Mouse (Mus musculus) kidney, postnatal 0 days (tissue): ENCODE results near the gene Zbtb25. TPM values are rescaled to one million over a fixed set of nuclear protein-coding genes. Genes with fewer than 3 reads are reported as not detected.
A peak's percentile ranks its signal among the peaks of the same experiment; 100 is the strongest.

Experiments
- ATAC-seq: fragments of 200-750 bp; cut with Nextera tagmentation; replicated peaks from 2 replicates; pipeline ENCODE4 v1.8.0; 2017; ENCODE audit warnings: low read depth, moderate number of reproducible peaks, moderate TSS enrichment, moderate library complexity; ENCODE audit not compliant: low FRiP score
- DNase-seq: peaks from one replicate; pipeline ENCODE4 v3.0.0-alpha.2; 2016; ENCODE audit warnings: low spot score
- H3K27ac ChIP-seq: fragments of 300-500 bp; sonication (generic); 2 replicates; pipeline ENCODE4 v1.5.1; 2014; ENCODE audit warnings: mild to moderate bottlenecking
- H3K27me3 ChIP-seq: fragments of 300-500 bp; sonication (generic); 2 replicates; pipeline ENCODE4 v1.6.1; 2014; ENCODE audit warnings: low read length, mixed read lengths; ENCODE audit not compliant: insufficient read depth
- H3K36me3 ChIP-seq: fragments of 300-500 bp; sonication (generic); 2 replicates; pipeline ENCODE4 v1.6.1; 2014; ENCODE audit warnings: low read length, mixed read lengths; ENCODE audit not compliant: insufficient read depth
- H3K4me1 ChIP-seq: fragments of 300-500 bp; sonication (generic); replicated peaks from 2 replicates; pipeline ENCODE4 v1.6.1; 2014; ENCODE audit warnings: antibody characterized with exemption, low read length, mixed read lengths; ENCODE audit not compliant: insufficient read depth
- H3K4me2 ChIP-seq: fragments of 300-500 bp; sonication (generic); 2 replicates; pipeline ENCODE4 v1.6.1; 2014; ENCODE audit warnings: mild to moderate bottlenecking, low read length, moderate library complexity, mixed read lengths
- H3K4me3 ChIP-seq: fragments of 300-500 bp; sonication (generic); replicated peaks from 2 replicates; pipeline ENCODE4 v1.5.1; 2014; ENCODE audit warnings: low read depth, low read length
- H3K9ac ChIP-seq: fragments of 300-500 bp; sonication (generic); 2 replicates; pipeline ENCODE4 v1.6.1; 2014; ENCODE audit warnings: low read depth, low read length
- H3K9me3 ChIP-seq: fragments of 300-500 bp; sonication (generic); replicated peaks from 2 replicates; pipeline ENCODE4 v1.6.1; 2016; ENCODE audit warnings: low read length, inconsistent platforms, mixed read lengths
- CTCF ChIP-seq: IDR thresholded peaks from 2 replicates; pipeline ENCODE4 v1.5.1; 2016; ENCODE audit warnings: antibody characterized with exemption, low read depth, mild to moderate bottlenecking, moderate library complexity
- WGBS: fragments of 180-500 bp; shearing (Covaris S2); extraction: QIAGEN DNeasy Blood & Tissue Kit; methylation state at CpG from one replicate; pipeline ENCODE4 v1.1.7; 2014; 5-methylcytosine and 5-hydroxymethylcytosine counted together
- polyA plus RNA-seq: library from polyadenylated mRNA; unstranded; fragments of >200 nt; fragmentation: Nextera tagmentation; extraction: Ambion mirVana; gene quantifications from 2 replicates; pipeline ENCODE4 v1.2.1, GENCODE M21; 2015

The Zbtb25 gene
- polyA plus RNA-seq, 1 experiment from 2014 or later = 13.2 TPM

- 81% methylated on average over 5 of the region's 7 CpGs for WGBS
- no peak overlapping the region for H3K4me2 ChIP-seq
Measured at GRCm38 (mm10) chr12:76372881-76373818, 3.7 kb upstream of the Zbtb25 start.

GRCm38 (mm10) chr12:76372046-76372445 lies 2.6 kb upstream of the Zbtb25 start:
- Histone ChIP-seq H3K4me3 (peak overlapping the region; percentile 95), H3K36me3 (no peaks in the 10 kb centered on the region), H3K27ac (0 out of 2 replicates have a peak overlapping the region, but pooled peaks have one; percentile 100), H3K4me1 (peaks cover 23% of the 10 kb centered on the region), H3K27me3 (no peaks in the 10 kb centered on the region), H3K9ac (peak overlapping the region; percentile 99), H3K4me2 (peak overlapping the region; percentile 71), H3K9me3 (no peaks in the 10 kb centered on the region)
- no peak for DNase-seq
- no peak for TF ChIP-seq CTCF
- WGBS = 33% methylated on average over 7 of the region's 7 CpGs
- no peak for ATAC-seq

More at GRCm38 (mm10) chr12:76372881-76373818, 3.7 kb upstream of the Zbtb25 start:
- Histone ChIP-seq H3K4me1 (peaks cover 12% of the 10 kb centered on the region), H3K27me3 (no peaks in the 10 kb centered on the region), H3K27ac (no peak overlapping the region), H3K9ac (no peak overlapping the region), H3K4me3 (no peak overlapping the region), H3K9me3 (no peaks in the 10 kb centered on the region), H3K36me3 (no peaks in the 10 kb centered on the region)
- no peak for ATAC-seq
- no peak for DNase-seq
- TF ChIP-seq CTCF = peak; percentile 19; the same call in 1 of the 2 replicates

- Histone ChIP-seq H3K9me3 (no peaks in the 10 kb centered on the region), H3K4me1 (peaks cover 24% of the 10 kb centered on the region), H3K27me3 (no peaks in the 10 kb centered on the region), H3K36me3 (no peaks in the 10 kb centered on the region), H3K9ac (peak overlapping the region; percentile 99), H3K27ac (peak overlapping the region; percentile 100), H3K4me3 (peak overlapping the region; percentile 95), H3K4me2 (peak overlapping the region; percentile 71)
- DNase-seq = peak; percentile 90
- no peak for TF ChIP-seq CTCF
- peak; percentile 63 for ATAC-seq
- under 1% methylated on average over 61 of the region's 63 CpGs for WGBS
Measured at GRCm38 (mm10) chr12:76370831-76371571, 1.6 kb upstream of the Zbtb25 start.

- Histone ChIP-seq H3K36me3 (no peaks in the 10 kb centered on the region), H3K9me3 (no peaks in the 10 kb centered on the region), H3K9ac (peak within 1 kb of the TSS; percentile 99), H3K4me1 (peaks cover 24% of the 10 kb centered on the region), H3K27ac (peak within 1 kb of the TSS; percentile 100), H3K27me3 (no peaks in the 10 kb centered on the region), H3K4me3 (peak within 1 kb of the TSS; percentile 95), H3K4me2 (peak within 1 kb of the TSS; percentile 71)
- ATAC-seq = peak; percentile 66
- TF ChIP-seq CTCF = no peak; the same call in 1 of the 2 replicates
- WGBS = under 1% methylated on average over 86 of the region's 99 CpGs
- peak; percentile 82 for DNase-seq
Measured at GRCm38 (mm10) chr12:76369978-76370830, 802 bp upstream of the Zbtb25 start, which contains the start of gene Zbtb1. Gene Zbtb1 (plus strand): TSS chr12:76370266.

- no peak for TF ChIP-seq CTCF
- H3K36me3 ChIP-seq = no peaks in the 10 kb centered on the region
- no peaks in the 10 kb centered on the region for H3K27me3 ChIP-seq
- H3K9me3 ChIP-seq = no peaks in the 10 kb centered on the region
- peak overlapping the region; percentile 100 for H3K27ac ChIP-seq
- WGBS = 1% methylated on average over 26 of the region's 26 CpGs
- H3K4me2 ChIP-seq = peak overlapping the region; percentile 71
- peak overlapping the region; percentile 99 for H3K9ac ChIP-seq
- ATAC-seq (peak; percentile 12), DNase-seq (peak; percentile 66)
- peak overlapping the region; percentile 95 for H3K4me3 ChIP-seq
- H3K4me1 ChIP-seq = peaks cover 24% of the 10 kb centered on the region
Measured at GRCm38 (mm10) chr12:76368790-76369205, 604 bp downstream of the Zbtb25 start.
